Mouse (Mus musculus) liver, postnatal 0 days (tissue): Measurements from ENCODE around the gene Mgmt. TPM values are rescaled to one million over a fixed set of nuclear protein-coding genes. Genes with fewer than 3 reads are reported as not detected.

Experiments used
- ATAC-seq: fragments of 200-750 bp; cut with Nextera tagmentation; 2 replicates; pipeline ENCODE4 v1.8.0; 2017; ENCODE audit warnings: mild to moderate bottlenecking, moderate library complexity
- DNase-seq: peaks from one replicate; pipeline ENCODE4 v3.0.0-alpha.2; 2016
- H3K27ac ChIP-seq: fragments of 300-500 bp; sonication (generic); 2 replicates; pipeline ENCODE4 v1.5.1; 2014; ENCODE audit warnings: antibody characterized with exemption, moderate library complexity, mild to moderate bottlenecking, low read depth
- H3K27me3 ChIP-seq: fragments of 300-500 bp; sonication (generic); 2 replicates; pipeline ENCODE4 v1.6.1; 2014; ENCODE audit warnings: low read length, control low read depth, mixed read lengths; ENCODE audit not compliant: insufficient read depth
- H3K36me3 ChIP-seq: fragments of 300-500 bp; sonication (generic); replicated peaks from 2 replicates; pipeline ENCODE4 v1.6.1; 2014; ENCODE audit warnings: mild to moderate bottlenecking, control low read depth, low read length, moderate library complexity, mixed read lengths; ENCODE audit not compliant: insufficient read depth
- H3K4me1 ChIP-seq: fragments of 300-500 bp; sonication (generic); 2 replicates; pipeline ENCODE4 v1.6.1; 2014; ENCODE audit warnings: antibody characterized with exemption, mild to moderate bottlenecking, control low read depth; ENCODE audit not compliant: insufficient read depth
- H3K4me2 ChIP-seq: fragments of 300-500 bp; sonication (generic); 2 replicates; pipeline ENCODE4 v1.6.1; 2014; ENCODE audit warnings: low read depth, mild to moderate bottlenecking, low read length, moderate library complexity, mixed read lengths
- H3K4me3 ChIP-seq: fragments of 300-500 bp; sonication (generic); 2 replicates; pipeline ENCODE4 v1.5.1; 2014; ENCODE audit warnings: low read depth, low read length
- H3K9ac ChIP-seq: fragments of 300-500 bp; sonication (generic); replicated peaks from 2 replicates; pipeline ENCODE4 v1.6.1; 2014; ENCODE audit warnings: mild to moderate bottlenecking, moderate library complexity
- H3K9me3 ChIP-seq: fragments of 300-500 bp; sonication (generic); 2 replicates; pipeline ENCODE4 v1.6.1; 2016; ENCODE audit warnings: mild to moderate bottlenecking, control low read depth, low read length, mixed read lengths
- CTCF ChIP-seq: sonication (generic); IDR thresholded peaks from 2 replicates; pipeline ENCODE4 v1.5.1; 2016; ENCODE audit warnings: antibody characterized with exemption, low read depth
- EP300 ChIP-seq: IDR thresholded peaks from 2 replicates; pipeline ENCODE4 v1.6.1; 2016; ENCODE audit warnings: antibody characterized with exemption, low read depth, mild to moderate bottlenecking
- WGBS: fragments of 180-500 bp; shearing (Covaris S2); extraction: QIAGEN DNeasy Blood & Tissue Kit; methylation state at CpG from one replicate; pipeline ENCODE4 v1.1.7; 2014; ENCODE audit not compliant: insufficient replicate concordance; 5-methylcytosine and 5-hydroxymethylcytosine counted together
- polyA plus RNA-seq: library from polyadenylated mRNA; unstranded; fragments of >200 nt; fragmentation: Nextera tagmentation; extraction: Ambion mirVana; gene quantifications from 2 replicates; pipeline ENCODE4 v1.2.1, GENCODE M21; 2015

The Mgmt gene
- polyA plus RNA-seq, 1 experiment from 2014 or later = 3.0 TPM

DNA sequence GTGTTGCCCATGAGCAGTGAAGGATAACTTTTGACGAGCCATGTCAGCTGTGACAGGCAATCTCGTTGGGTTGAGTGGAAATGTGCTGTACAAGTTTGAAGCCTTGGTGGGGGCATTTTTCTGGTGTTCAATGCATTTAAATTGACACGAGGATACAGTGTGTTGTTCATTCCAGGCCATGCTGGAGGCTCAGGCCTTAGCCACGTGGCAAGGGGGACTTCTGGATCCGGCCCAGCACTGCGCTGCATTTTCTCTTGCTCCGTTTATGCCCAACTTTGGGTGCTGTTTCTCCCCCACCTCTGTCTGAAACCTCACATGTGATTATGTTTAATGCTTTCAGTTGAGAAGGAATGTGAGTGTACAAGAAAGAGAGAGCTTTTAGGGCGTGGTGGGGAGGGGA is 118.3 kb downstream of the Mgmt start:
- no peak overlapping the region for H3K4me3 ChIP-seq
- no peak for DNase-seq
- H3K36me3 ChIP-seq = no peaks in the 10 kb centered on the region
- H3K27ac ChIP-seq = no peak overlapping the region
- no peaks in the 10 kb centered on the region for H3K4me1 ChIP-seq
- no peak overlapping the region for H3K9ac ChIP-seq
- H3K9me3 ChIP-seq = no peaks in the 10 kb centered on the region
- no peak for ATAC-seq
- TF ChIP-seq EP300 = no peak
- no peak for TF ChIP-seq CTCF
- WGBS = 77% methylated on average over 8 of the region's 8 CpGs
- no peak overlapping the region for H3K4me2 ChIP-seq
- H3K27me3 ChIP-seq = no peaks in the 10 kb centered on the region

GRCm38 (mm10) chr7:137013433-137013832 is 119.0 kb downstream of the Mgmt start:
- H3K9me3 ChIP-seq = no peaks in the 10 kb centered on the region
- H3K9ac ChIP-seq = no peak overlapping the region
- no peaks in the 10 kb centered on the region for H3K36me3 ChIP-seq
- H3K27me3 ChIP-seq = no peaks in the 10 kb centered on the region
- DNase-seq = no peak
- no peak overlapping the region for H3K27ac ChIP-seq
- no peak overlapping the region for H3K4me2 ChIP-seq
- H3K4me1 ChIP-seq = no peaks in the 10 kb centered on the region
- no peak for TF ChIP-seq EP300
- TF ChIP-seq CTCF = no peak
- no peak for ATAC-seq
- 66% methylated on average over 3 of the region's 3 CpGs for WGBS
- no peak overlapping the region for H3K4me3 ChIP-seq

DNA sequence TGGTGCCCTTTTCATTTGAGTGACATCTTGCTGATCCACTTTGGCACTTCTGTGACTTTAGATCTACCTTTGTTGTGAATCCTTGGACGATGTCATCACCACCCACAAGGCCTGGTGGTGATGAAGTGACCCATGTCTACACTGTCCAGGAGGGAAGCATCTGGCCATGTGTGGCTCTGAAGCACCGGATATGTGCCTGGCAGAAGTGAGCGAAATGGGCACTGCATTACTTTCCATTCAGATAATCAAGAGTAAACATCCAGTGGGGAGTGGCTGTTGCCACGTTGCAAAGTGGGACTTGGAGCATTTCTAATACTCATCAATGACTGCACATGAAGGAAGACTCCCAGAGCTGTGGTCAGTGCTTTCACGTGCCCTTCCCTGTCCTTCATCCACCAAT is 124.2 kb downstream of the Mgmt start:
- 68% methylated on average over 5 of the region's 5 CpGs for WGBS
- ATAC-seq = no peak
- H3K9me3 ChIP-seq = no peaks in the 10 kb centered on the region
- no peaks in the 10 kb centered on the region for H3K27me3 ChIP-seq
- no peak for DNase-seq
- no peaks in the 10 kb centered on the region for H3K4me1 ChIP-seq
- H3K9ac ChIP-seq = no peak overlapping the region
- TF ChIP-seq CTCF (no peak), EP300 (no peak)
- no peak overlapping the region for H3K4me3 ChIP-seq
- H3K36me3 ChIP-seq = no peaks in the 10 kb centered on the region
- H3K27ac ChIP-seq = no peak overlapping the region
- no peak overlapping the region for H3K4me2 ChIP-seq

GRCm38 (mm10) chr7:137020195-137020594 is 125.8 kb downstream of the Mgmt start:
- Histone ChIP-seq H3K27ac (no peak overlapping the region), H3K9me3 (no peaks in the 10 kb centered on the region), H3K4me2 (no peak overlapping the region), H3K36me3 (no peaks in the 10 kb centered on the region), H3K9ac (no peak overlapping the region), H3K4me3 (no peak overlapping the region), H3K27me3 (no peaks in the 10 kb centered on the region), H3K4me1 (no peaks in the 10 kb centered on the region)
- 78% methylated on average over 6 of the region's 6 CpGs for WGBS
- ATAC-seq = no peak
- TF ChIP-seq EP300 = no peak
- TF ChIP-seq CTCF = no peak
- no peak for DNase-seq

GRCm38 (mm10) chr7:137030789-137031188 is 136.4 kb downstream of the Mgmt start:
- Histone ChIP-seq H3K9ac (no peak overlapping the region), H3K9me3 (no peaks in the 10 kb centered on the region), H3K4me2 (no peak overlapping the region), H3K4me3 (no peak overlapping the region), H3K36me3 (no peaks in the 10 kb centered on the region), H3K4me1 (no peaks in the 10 kb centered on the region), H3K27me3 (no peaks in the 10 kb centered on the region), H3K27ac (no peak overlapping the region)
- ATAC-seq = no peak
- TF ChIP-seq EP300 = no peak
- no peak for TF ChIP-seq CTCF
- DNase-seq = no peak
- WGBS = 71% methylated on average over 4 of the region's 4 CpGs

DNA sequence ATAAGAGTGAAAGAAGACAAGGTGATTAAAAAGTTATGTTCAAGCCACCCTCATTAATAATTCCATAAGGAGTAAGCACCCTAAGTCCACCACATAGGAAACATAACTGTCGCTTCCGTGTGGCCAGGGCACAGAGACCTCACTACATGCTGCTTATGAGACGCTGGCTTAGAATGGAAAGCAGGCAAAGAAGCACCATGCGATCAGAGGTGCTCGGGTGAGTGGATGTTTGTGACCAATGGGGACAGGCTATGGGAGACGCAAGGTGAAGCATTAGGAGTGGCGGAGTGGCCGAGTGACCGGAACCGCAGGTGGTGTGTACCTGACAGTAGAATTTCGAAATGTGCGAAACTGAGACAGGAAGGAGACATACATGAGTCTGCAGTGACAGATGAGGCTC is 138.8 kb downstream of the Mgmt start:
- no peaks in the 10 kb centered on the region for H3K36me3 ChIP-seq
- WGBS = 94% methylated on average over 12 of the region's 12 CpGs
- H3K4me3 ChIP-seq = no peak overlapping the region
- no peaks in the 10 kb centered on the region for H3K27me3 ChIP-seq
- no peaks in the 10 kb centered on the region for H3K9me3 ChIP-seq
- TF ChIP-seq CTCF (no peak), EP300 (no peak)
- no peaks in the 10 kb centered on the region for H3K4me1 ChIP-seq
- ATAC-seq = no peak
- H3K4me2 ChIP-seq = no peak overlapping the region
- H3K27ac ChIP-seq = no peak overlapping the region
- no peak overlapping the region for H3K9ac ChIP-seq
- DNase-seq = no peak

DNA sequence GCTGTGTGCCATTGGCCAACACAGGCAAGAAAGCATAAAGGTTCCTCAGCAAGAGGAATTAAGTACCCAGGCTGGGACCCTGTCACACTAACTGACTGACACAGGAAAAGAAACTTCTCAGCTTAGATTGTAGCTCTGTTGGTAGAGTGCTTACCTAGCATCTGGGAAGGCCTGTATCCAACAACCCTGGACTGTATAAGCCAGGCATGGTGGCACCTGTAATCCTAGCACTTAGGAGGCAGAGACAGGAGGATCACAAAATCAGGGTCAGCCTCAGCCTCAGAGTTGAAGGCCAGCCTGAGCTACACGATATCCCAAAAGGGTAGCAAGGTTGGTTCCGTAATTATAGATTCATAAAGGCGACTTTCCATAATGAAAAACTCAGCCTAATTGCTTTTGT is 140.6 kb downstream of the Mgmt start:
- Histone ChIP-seq H3K9ac (no peak overlapping the region), H3K9me3 (no peaks in the 10 kb centered on the region), H3K36me3 (no peaks in the 10 kb centered on the region), H3K4me2 (no peak overlapping the region), H3K4me3 (no peak overlapping the region), H3K4me1 (no peaks in the 10 kb centered on the region), H3K27ac (no peak overlapping the region), H3K27me3 (no peaks in the 10 kb centered on the region)
- WGBS = 77% methylated on average over 3 of the region's 3 CpGs
- no peak for ATAC-seq
- TF ChIP-seq CTCF (no peak), EP300 (no peak)
- DNase-seq = no peak
